Mouse (Mus musculus) c-Kit-negative CD71-positive TER-119-positive erythroid progenitor cells, embryonic 14.5 days (primary cell): ENCODE data around the gene Pip5k1a.
"Not testable (repeated sequence)": the region's sequence is repeated elsewhere in the genome, so short reads cannot be mapped to it uniquely, and the experiment has no call there.

ENCODE experiments used
- DNase-seq: peaks from one replicate; pipeline ENCODE4 v3.0.0-alpha.2; 2013; ENCODE audit warnings: low read depth, low spot score

Pip5k1a gene

DNA sequence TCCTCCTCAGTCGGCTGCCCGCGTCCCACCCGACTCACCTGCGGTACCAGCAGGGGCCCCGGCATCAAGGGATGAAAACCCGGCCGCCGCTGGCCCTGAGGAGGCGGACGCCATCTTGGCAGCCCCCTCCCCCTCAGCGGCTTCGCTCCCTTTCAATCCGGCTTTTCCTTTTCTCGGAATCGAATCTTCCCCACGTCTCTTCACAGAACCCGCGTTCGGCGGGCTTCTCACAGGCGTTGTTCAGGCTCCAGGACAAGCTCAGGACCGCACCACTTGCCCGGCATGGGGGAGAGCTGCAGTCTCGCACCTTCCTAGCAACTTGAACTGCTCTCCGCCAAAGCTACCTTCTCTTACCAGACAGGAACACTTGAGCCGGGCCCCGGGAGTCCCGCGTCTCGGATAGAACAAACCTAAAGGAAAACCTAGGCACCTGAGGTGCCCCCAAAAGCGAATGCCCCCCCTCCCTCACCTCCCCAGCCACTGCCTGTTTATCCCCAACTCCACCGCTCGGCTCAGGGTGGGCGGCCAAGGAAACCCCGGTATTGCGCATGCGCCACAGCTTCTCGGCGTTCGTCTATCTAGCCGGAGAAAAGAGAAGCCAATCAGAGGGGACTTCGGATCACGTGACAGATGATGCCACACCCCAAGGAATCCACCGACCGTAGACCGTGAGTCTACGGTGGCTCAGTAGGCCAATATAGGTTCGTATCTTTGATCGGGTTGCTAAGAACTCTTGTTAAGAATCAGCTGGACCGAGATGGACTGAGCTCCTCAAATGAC lies at the start of gene Pip5k1a:
Pip5k1a (minus strand) TSS at position 593 of the 780 bp plus-strand sequence.
- DNase-seq = peak; percentile 99

DNA sequence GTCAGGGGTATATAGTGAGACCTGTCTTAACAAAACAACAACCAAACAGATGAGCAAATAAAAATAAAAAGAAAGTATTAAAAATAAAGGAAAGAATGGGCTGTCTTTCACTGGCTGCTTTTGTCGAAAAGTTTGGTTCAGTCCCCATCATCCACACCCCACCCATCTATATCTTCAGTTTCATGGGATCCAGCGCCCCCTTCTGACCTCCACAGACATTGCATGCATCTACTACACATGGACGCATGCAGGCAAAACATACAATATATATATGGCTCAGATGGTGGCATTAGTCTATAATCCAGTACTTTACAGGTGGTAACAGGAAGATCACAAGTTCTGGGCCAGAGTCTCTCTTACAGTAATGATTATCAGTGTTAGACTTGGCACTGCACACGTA lies 47.1 kb upstream of the Pip5k1a start:
- DNase-seq = no peak

DNA sequence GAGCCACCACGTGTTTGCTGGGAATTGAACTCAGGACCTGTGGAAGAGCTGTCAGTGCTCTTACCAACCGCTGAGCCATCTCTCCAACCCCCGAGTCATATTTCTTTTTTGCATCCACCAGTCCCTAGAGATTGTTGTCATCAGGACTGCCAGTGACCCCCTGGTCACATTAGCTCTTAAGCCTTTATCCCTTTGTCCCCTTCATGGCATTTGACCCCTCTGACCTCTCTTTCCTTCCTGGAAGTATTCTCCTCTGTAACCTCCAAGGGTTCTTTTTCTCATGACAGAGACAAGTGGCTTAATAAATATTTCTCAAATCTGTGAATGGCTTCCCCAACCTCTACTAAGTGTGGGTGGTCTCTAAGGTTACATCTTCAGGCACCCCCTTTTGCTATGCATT lies 41.2 kb upstream of the Pip5k1a start:
- no peak for DNase-seq

GRCm38 (mm10) chr3:95142617-95143011 lies 35.9 kb upstream of the Pip5k1a start:
- peak; percentile 70 for DNase-seq

- DNase-seq = no peak
Measured at GRCm38 (mm10) chr3:95141952-95142616, 35.4 kb upstream of the Pip5k1a start, which contains the start of gene Tnfaip8l2. Gene Tnfaip8l2, minus strand, starts transcription at chr3:95142360.

GRCm38 (mm10) chr3:95141474-95141873 lies 34.7 kb upstream of the Pip5k1a start:
- DNase-seq = no peak

DNA sequence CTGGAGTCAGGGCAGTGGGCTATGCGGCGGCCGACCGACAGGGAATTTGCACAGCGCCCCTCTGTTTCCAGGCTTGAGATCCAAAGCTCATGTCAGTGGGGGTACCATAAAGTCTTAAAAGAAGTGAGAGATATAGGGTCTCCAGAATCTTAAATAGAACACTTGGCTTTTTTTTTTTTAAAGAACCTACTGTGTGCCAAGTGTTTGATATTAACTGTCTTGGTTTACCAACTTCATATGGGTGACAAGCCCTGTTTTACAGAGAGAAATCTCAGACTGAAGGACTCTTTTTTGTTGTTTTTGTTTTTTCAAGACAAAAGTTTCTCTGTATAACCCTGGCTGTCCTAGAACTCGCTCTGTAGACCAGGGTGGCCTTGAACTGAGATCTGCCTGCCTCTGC lies 34.1 kb upstream of the Pip5k1a start:
- DNase-seq = no peak

GRCm38 (mm10) chr3:95140289-95140595 lies 33.5 kb upstream of the Pip5k1a start:
- no peak for DNase-seq

GRCm38 (mm10) chr3:95139586-95140288 lies 33.0 kb upstream of the Pip5k1a start:
- no peak for DNase-seq

GRCm38 (mm10) chr3:95136336-95136735 lies 29.6 kb upstream of the Pip5k1a start:
- DNase-seq = no peak

DNA sequence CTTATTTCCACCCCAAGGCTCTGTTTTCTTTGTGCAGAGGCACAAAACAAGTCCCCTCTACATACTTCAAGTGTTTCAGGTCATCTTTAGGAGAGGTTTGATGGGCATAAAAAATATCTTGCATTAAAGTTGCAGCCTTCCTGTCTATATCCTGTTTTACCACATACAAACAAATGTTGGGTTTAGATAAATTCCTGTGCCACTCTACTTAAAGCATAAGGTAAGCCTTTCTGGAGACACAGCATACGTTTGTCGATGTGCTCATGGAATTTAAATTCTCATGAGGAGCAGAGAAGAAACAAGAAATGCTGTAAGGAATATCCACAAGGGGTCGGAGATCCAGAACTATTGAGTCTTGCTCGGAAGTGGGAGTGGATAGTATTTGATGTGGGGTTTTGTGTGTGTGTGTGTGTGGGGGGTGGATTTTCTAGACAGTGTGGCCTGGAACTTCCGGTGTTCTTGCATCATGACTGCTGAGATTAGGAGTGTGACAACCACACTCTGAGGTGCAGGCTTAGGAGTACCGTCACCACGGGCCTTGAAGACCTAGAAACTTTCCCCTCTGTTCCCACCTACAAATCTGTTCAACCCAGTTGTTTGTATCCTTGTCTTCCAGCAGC lies 28.8 kb upstream of the Pip5k1a start:
- no peak for DNase-seq

DNA sequence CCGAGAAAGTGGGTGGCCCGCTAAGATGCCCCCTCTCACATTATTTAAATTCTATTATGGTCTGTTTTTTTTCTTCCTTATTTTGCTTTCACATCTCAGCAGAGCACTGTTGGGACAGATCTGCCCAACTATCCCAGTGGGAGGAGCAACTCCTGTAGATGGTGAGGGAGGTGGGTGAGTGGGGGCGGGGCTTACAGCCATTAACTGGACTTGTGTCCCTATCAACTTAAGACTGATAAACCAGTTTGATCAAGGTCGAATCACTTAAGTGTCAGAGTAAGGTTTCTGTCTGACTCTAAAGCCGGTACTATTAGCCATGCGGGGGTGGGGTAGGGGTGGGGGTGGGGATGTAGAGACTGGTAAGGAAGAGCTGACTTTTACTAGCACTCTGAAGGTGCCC lies 28.3 kb upstream of the Pip5k1a start:
- peak; percentile 41 for DNase-seq

- DNase-seq = not testable (repeated sequence)
Measured at GRCm38 (mm10) chr3:95134133-95134532, 27.4 kb upstream of the Pip5k1a start.

DNA sequence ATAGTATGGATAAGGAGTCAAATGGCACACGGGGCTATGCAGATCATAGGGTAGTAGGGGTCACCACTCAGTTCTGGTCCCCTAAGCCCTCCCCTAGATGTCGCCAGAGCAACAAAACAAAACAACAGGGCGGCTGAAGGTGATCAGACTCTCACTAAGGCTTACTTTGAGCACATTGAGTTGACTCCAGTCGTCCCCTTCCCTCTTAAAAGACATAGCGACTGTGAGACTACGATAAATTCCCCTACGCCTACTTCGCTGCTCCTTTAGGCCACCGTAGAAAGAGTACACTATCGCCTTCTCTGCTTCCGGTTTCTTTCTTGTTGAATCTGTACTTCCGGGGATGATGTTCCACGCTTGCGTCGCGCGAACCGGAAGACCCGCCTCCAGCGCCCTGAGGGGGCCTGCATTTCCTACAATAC lies 27.0 kb upstream of the Pip5k1a start, which contains the start of the genes Scnm1 and Lysmd1:
Scnm1 (minus strand) TSS at position 332 of the 422 bp plus-strand sequence.
Lysmd1 (plus strand) TSS at position 409 of the 422 bp plus-strand sequence.
- peak; percentile 85 for DNase-seq

DNA sequence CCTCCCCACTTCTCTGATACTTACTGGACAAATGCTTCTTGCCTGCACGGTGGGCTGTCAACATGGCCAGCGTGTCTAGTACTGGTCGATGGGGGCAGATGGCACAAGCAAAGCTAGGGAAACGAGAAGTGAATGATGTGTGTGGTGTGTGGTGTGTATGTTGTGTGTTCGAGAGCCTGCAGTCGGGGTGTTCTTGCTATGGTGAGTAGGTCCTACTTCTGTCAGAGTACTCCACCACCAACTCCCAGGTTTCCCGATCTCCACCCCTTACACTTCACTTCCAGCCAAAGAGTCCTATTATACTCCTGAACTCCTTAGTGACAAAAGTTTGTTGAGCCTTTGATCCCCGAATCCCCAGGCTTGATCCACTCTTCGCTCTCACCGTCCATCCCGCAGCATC lies 26.4 kb upstream of the Pip5k1a start:
- DNase-seq = no peak

- DNase-seq = not testable (repeated sequence)
Measured at GRCm38 (mm10) chr3:95132389-95132788, 25.7 kb upstream of the Pip5k1a start.

DNA sequence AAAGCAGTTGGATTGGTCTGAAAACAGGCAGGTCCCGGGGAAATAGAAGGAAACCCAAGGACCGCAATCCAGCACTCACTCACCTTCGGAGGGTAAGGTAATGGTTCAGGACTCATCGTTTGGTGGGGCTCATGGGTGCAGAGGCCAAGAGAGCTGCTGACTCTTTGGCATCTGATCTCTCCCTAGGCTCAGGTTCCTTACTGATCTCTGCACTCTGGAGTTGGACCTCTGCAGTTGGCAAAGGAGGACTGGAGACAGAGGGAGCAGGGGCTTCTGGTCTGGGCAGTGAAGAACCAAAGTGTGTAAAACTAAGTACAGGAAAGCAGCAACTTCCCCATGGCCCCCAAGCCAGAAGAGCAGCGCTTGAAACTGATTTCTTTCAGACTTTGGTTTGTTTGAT lies 23.4 kb upstream of the Pip5k1a start:
- no peak for DNase-seq

GRCm38 (mm10) chr3:95129226-95129651 lies 22.5 kb upstream of the Pip5k1a start:
- DNase-seq = no peak

DNA sequence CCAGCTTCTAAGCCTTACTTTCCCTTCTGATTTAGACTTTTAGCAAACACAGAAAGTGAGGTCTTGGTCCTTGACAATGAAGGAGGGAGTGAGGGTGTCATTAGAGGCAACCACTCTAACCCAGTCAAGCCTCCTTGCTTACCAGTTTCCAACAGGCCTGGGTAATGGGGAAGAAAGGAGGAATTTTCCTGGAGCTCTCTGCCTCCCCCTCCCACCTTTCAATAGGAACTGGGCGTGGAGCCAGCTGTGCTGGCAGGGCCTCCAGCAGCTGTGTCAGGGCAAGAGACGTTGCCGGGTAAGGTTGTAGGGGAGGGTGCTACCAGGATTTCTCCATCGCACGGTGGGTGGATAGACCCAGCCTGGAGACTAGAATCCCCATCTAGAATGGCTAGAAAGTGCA lies 18.2 kb upstream of the Pip5k1a start:
- no peak for DNase-seq

DNA sequence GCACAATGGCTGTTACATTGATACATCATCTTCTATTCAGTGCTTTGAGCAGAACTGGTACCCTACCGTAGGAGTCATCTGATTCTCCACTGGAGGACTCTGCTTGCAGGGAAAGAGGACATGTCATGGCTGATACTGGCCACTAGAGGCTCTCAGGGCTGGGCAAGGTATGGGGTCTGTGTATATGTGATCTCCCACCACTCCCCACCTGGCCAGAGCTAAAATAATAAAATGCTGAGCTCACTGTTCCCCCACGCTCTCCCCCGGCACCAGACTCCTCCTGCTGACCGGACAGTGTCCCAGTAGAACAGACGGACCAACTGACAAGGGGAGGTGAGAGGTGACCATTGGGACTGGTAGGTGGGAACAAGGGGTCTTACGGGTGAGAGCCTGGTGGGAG lies 17.5 kb upstream of the Pip5k1a start, which contains the start of gene Tmod4:
Tmod4 (plus strand) TSS at position 231 of the 400 bp plus-strand sequence.
- DNase-seq = no peak

DNA sequence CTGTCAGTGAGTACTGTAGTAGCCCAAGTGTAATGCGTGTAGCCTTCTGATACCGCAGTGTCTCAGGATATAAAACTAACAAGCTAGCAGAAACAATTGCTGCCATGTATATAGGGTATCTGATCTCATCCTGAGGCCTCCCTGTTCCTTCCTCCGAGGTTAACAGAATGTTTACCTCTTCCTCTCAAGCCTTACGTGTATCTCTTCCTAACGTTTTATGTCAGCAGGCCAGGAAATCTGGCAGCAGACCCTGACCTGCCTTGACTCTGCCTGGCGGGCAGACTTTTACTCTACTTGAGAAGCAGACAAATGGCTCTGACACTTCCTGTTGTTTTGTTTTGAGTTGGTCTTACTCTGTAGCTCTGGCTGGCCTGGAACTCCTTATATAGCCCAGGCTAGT lies 14.8 kb upstream of the Pip5k1a start:
- DNase-seq = no peak

DNA sequence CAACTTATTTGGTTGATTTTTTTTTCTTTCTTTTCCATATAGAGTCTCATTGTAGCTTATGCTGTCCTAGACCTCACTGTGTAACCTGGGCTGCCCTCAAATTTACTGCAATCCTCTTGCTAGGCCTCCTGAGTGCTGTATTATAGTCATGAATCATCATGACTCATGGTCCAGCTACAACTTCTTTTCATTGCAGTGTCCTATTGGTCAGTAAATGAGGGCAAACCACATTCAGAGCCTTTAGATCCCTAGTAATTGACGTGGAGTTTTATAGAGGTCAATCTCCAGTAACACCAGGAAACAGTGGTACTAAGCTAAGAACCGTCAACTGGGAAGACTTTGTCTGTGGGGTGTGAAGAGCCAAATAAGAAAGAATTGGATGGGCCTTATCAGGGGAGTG lies 11.0 kb upstream of the Pip5k1a start:
- DNase-seq = no peak
